25 mouse cellular contexts compared by ENCODE assay signal in the genomic region with DNA sequence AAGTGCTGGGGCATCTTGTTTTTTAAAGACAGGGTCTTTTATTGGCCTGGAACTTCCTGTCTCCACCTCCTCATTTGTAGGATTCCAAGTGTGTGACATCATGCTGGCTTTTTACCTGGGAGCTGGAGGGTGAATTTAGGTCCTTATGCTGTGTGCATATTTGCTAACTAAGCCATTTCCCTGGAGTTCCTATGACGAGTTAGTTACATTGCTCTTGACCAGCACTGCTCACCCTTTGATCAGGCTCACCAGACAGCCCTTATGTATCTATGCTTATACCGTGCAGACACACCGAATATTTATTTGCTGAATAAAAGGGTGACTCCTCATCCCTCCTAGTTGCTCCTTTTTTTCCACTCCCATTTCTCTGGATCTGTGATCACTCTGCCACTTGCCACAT. TPM values are rescaled to one million over a fixed set of nuclear protein-coding genes. Genes with fewer than 3 reads are reported as not detected.
"Had no signal": no experiment of that assay in that cellular context is flagged by ENCODE, and none has a peak within 500 bp of the region (broad histone marks: within the 10 kb centered on the region; RNA-seq: fewer than 3 reads in every experiment).

No protein-coding gene starts in this region.

- H3K36me3 ChIP-seq: liver, embryonic 12.5 days; midbrain, embryonic 10.5 days; midbrain, embryonic 12.5 days; neural tube, embryonic 13.5 days; neural tube, embryonic 15.5 days had no signal

- H3K27me3 ChIP-seq: liver, embryonic 12.5 days; midbrain, embryonic 12.5 days; neural tube, embryonic 13.5 days; neural tube, embryonic 15.5 days had no signal

- H3K4me3 ChIP-seq: liver, embryonic 12.5 days; midbrain, embryonic 10.5 days; midbrain, embryonic 12.5 days; myocyte; neural tube, embryonic 13.5 days; neural tube, embryonic 15.5 days had no signal

- H3K9me3 ChIP-seq: liver, embryonic 12.5 days; midbrain, embryonic 10.5 days; midbrain, embryonic 12.5 days; neural tube, embryonic 13.5 days; neural tube, embryonic 15.5 days had no signal

- H3K27ac ChIP-seq: liver, embryonic 12.5 days; liver, embryonic 14.5 days; midbrain, embryonic 10.5 days; midbrain, embryonic 12.5 days; neural tube, embryonic 13.5 days; neural tube, embryonic 15.5 days had no signal

- H3K4me1 ChIP-seq: liver, embryonic 12.5 days; midbrain, embryonic 10.5 days; midbrain, embryonic 12.5 days; neural tube, embryonic 13.5 days; neural tube, embryonic 15.5 days had no signal

- ATAC-seq: liver, embryonic 12.5 days; midbrain, embryonic 16.5 days had no signal

- H3K9ac ChIP-seq: liver, embryonic 12.5 days; liver, embryonic 14.5 days; midbrain, embryonic 12.5 days; neural tube, embryonic 13.5 days; neural tube, embryonic 15.5 days had no signal

- DNase-seq: lung, adult 2 months; lung, postnatal 4 days; midbrain, embryonic 14.5 days; retina, postnatal 1 day; right cerebral cortex, adult 18-20 months; right cerebral cortex, postnatal 25 days; right cerebral cortex, postnatal 4 days; spleen, adult 18-20 months; thymus, adult 18-20 months; thymus, postnatal 14 days; thymus, postnatal 36 days had no signal

- H3K4me2 ChIP-seq: liver, embryonic 12.5 days; midbrain, embryonic 12.5 days; neural tube, embryonic 13.5 days; neural tube, embryonic 15.5 days had no signal

RNA-seq across cellular contexts. Expression of a gene that starts 14.9 kb away (rescaled TPM):
- total RNA-seq: megakaryocyte, adult 5-6 weeks; megakaryocyte-erythroid progenitor cell, adult 5-6 weeks had no signal
- polyA plus RNA-seq: liver, embryonic 12.5 days; liver, embryonic 14.5 days; liver, embryonic 16.5 days; midbrain, embryonic 10.5 days; midbrain, embryonic 12.5 days; neural tube, embryonic 11.5 days; neural tube, embryonic 13.5 days; neural tube, embryonic 15.5 days; small intestine, adult 2 months; stomach, embryonic 16.5 days had no signal
